Mouse (Mus musculus) MEL (cell line): ENCODE results near the gene Cercam.

Source experiments
- CTCF ChIP-seq, 3 experiments: IDR thresholded peaks in 2 of 3; conservative IDR thresholded peaks in 1 of 3; 2 replicates each; pipeline ENCODE4 v1.5.1; 2011 to 2012; ENCODE audit warnings: low read length in 3 of 3, low read depth in 2 of 3, mild to moderate bottlenecking in 2 of 3, improper control_type of control experiment in 1 of 3, inconsistent platforms in 1 of 3, mixed read lengths in 1 of 3, moderate library complexity in 1 of 3; ENCODE audit not compliant: control insufficient read depth in 1 of 3, insufficient read depth in 1 of 3, poor library complexity in 1 of 3, severe bottlenecking in 1 of 3
- ELF1 ChIP-seq: IDR thresholded peaks from 2 replicates; pipeline ENCODE4 v1.6.1; 2014; ENCODE audit warnings: low read depth, mild to moderate bottlenecking, inconsistent platforms, low read length, improper control_type of control experiment, moderate library complexity
- GATA1 ChIP-seq: IDR thresholded peaks from 2 replicates; pipeline ENCODE4 v1.6.1; 2011; ENCODE audit warnings: low read depth, low read length, improper control_type of control experiment
- HCFC1 ChIP-seq: IDR thresholded peaks from 2 replicates; pipeline ENCODE4 v1.6.1; 2012; ENCODE audit warnings: low read depth, mild to moderate bottlenecking, inconsistent platforms, low read length, improper control_type of control experiment, moderate library complexity
- TCF12 ChIP-seq: IDR thresholded peaks from 2 replicates; pipeline ENCODE4 v1.6.1; 2014; ENCODE audit warnings: low read depth, mild to moderate bottlenecking, inconsistent platforms, low read length, improper control_type of control experiment, moderate library complexity
- ZNF384 ChIP-seq: IDR thresholded peaks from 2 replicates; pipeline ENCODE4 v1.6.1; 2012; ENCODE audit warnings: low read depth, mild to moderate bottlenecking, inconsistent platforms, low read length, improper control_type of control experiment

GRCm38 (mm10) chr2:29844661-29845060 is 24.3 kb upstream of the Cercam start:
- no peak for TF ChIP-seq TCF12
- no peak for TF ChIP-seq HCFC1
- no peak for TF ChIP-seq ZNF384
- no peak for TF ChIP-seq CTCF (IDR thresholded peaks at IDR 0.05 in 2 of 3, conservative IDR thresholded peaks at IDR 0.05 in 1 of 3; ENCODE audit: control insufficient read depth in 1 of 3, insufficient read depth in 1 of 3, low read depth in 2 of 3, low read length in 3 of 3, poor library complexity in 1 of 3, severe bottlenecking in 1 of 3)
- TF ChIP-seq ELF1, result no peak
- no peak for TF ChIP-seq GATA1
